Mouse (Mus musculus) lung, embryonic 14.5 days (tissue): Measurements from ENCODE around the gene Wwox. TPM values are rescaled to one million over a fixed set of nuclear protein-coding genes. Genes with fewer than 3 reads are reported as not detected.

Source experiments
- ATAC-seq: fragments of 200-750 bp; cut with Nextera tagmentation; 2 replicates; pipeline ENCODE4 v1.8.0; 2017; ENCODE audit warnings: mild to moderate bottlenecking, moderate TSS enrichment, moderate library complexity; ENCODE audit not compliant: insufficient read depth
- DNase-seq: peaks from one replicate; pipeline ENCODE4 v3.0.0-alpha.2; 2015
- H3K27ac ChIP-seq: fragments of 300-500 bp; sonication (generic); 2 replicates; pipeline ENCODE4 v1.5.1; 2014; ENCODE audit warnings: low read depth, mild to moderate bottlenecking, moderate library complexity
- H3K27me3 ChIP-seq: fragments of 300-500 bp; sonication (generic); 2 replicates; pipeline ENCODE4 v1.6.1; 2014; ENCODE audit warnings: low read length, control low read depth; ENCODE audit not compliant: insufficient read depth
- H3K36me3 ChIP-seq: fragments of 300-500 bp; sonication (generic); 2 replicates; pipeline ENCODE4 v1.6.1; 2014; ENCODE audit warnings: control low read depth; ENCODE audit not compliant: insufficient read depth
- H3K4me1 ChIP-seq: fragments of 300-500 bp; sonication (generic); 2 replicates; pipeline ENCODE4 v1.6.1; 2014; ENCODE audit warnings: antibody characterized with exemption, control low read depth; ENCODE audit not compliant: insufficient read depth
- H3K4me2 ChIP-seq: fragments of 300-500 bp; sonication (generic); 2 replicates; pipeline ENCODE4 v1.6.1; 2014; ENCODE audit warnings: mild to moderate bottlenecking
- H3K4me3 ChIP-seq: fragments of 300-500 bp; sonication (generic); 2 replicates; pipeline ENCODE4 v1.5.1; 2014; ENCODE audit warnings: low read depth, low read length
- H3K9ac ChIP-seq: fragments of 300-500 bp; sonication (generic); 2 replicates; pipeline ENCODE4 v1.6.1; 2014
- H3K9me3 ChIP-seq: fragments of 300-500 bp; sonication (generic); 2 replicates; pipeline ENCODE4 v1.6.1; 2016; ENCODE audit warnings: low read depth, low read length, control low read depth
- CTCF ChIP-seq: IDR thresholded peaks from 2 replicates; pipeline ENCODE4 v1.5.1; 2016; ENCODE audit warnings: antibody characterized with exemption, low read depth
- WGBS: fragments of 180-500 bp; shearing (Covaris S2); extraction: QIAGEN DNeasy Blood & Tissue Kit; methylation state at CpG from one replicate; pipeline ENCODE4 v1.1.7; 2014; 5-methylcytosine and 5-hydroxymethylcytosine counted together
- polyA plus RNA-seq: library from polyadenylated mRNA; unstranded; fragments of >200 nt; fragmentation: Nextera tagmentation; extraction: Ambion mirVana; gene quantifications from 2 replicates; pipeline ENCODE4 v1.2.1, GENCODE M21; 2014

Gene Wwox
- polyA plus RNA-seq, 1 experiment from 2014 or later: 16.1 TPM

DNA sequence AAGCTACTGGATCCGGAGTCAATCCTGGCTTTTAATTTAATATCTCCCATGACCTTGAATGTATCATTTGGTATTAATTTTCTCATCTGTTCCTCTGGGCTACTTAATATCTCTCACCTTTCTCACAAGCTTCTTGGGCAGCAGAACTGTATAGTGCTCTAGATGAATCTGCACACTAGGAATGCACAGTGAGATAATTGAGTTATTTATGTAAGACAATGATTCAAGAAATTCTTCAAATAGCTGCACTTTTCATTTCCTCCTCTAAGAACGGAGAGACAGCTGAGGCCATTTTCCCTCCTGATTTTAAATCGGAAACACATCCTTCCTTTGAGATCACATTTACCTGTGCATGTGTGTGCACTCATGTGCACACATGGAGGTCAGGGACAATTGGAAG, 669.9 kb downstream of the Wwox start:
- no peak for TF ChIP-seq CTCF
- Histone ChIP-seq H3K27me3 (no peaks in the 10 kb centered on the region), H3K9ac (no peak overlapping the region), H3K27ac (no peak overlapping the region), H3K4me2 (no peak overlapping the region), H3K9me3 (no peaks in the 10 kb centered on the region), H3K4me3 (no peak overlapping the region), H3K4me1 (no peaks in the 10 kb centered on the region), H3K36me3 (no peaks in the 10 kb centered on the region)
- 60% methylated on average over 3 of the region's 3 CpGs for WGBS
- no peak for DNase-seq
- no peak for ATAC-seq

DNA sequence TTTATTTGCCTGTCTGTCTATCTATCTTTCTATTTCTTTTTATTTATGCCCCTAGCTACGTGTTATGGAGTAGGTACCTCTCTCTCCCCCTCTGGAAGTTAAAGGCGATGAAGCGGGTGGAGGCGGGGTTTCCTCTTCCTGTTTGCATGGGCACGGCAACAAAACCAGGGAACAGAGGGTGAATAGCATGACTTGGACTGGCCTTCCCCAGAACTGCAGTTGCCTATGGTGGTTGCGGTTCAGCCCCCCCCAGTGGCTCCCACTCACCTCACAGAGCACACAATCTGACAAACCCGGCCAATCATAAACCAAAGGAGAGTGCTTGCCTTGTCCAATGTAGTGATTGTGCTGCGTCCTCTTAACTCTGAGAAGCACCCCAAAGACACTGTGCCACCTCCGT, 671.0 kb downstream of the Wwox start:
- DNase-seq: peak; percentile 14
- Histone ChIP-seq H3K27me3 (no peaks in the 10 kb centered on the region), H3K36me3 (no peaks in the 10 kb centered on the region), H3K4me3 (no peak overlapping the region), H3K9ac (no peak overlapping the region), H3K4me2 (no peak overlapping the region), H3K27ac (no peak overlapping the region), H3K4me1 (no peaks in the 10 kb centered on the region), H3K9me3 (no peaks in the 10 kb centered on the region)
- WGBS: 75% methylated on average over 9 of the region's 9 CpGs
- no peak for TF ChIP-seq CTCF
- no peak for ATAC-seq

DNA sequence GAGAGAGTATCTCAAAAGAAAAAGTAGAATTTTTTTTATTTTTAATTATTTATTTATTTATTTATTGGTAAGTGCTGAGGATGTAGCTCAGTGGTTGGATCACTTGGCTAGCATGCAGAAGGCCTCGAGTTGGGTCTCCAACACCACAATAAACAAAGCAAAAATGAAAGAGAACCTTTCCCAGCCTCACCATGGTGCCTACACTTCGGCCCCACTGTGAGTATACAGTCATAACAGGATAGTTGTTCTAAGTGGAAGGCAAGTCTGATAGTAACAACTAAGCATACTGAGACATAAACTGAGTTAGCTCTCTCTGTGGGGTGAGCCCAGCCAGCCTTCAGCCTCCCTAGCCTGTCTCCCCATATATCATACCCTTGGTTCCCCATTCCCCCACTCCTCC, 672.6 kb downstream of the Wwox start:
- WGBS: 69% methylated on average over 2 of the region's 2 CpGs
- no peaks in the 10 kb centered on the region for H3K27me3 ChIP-seq
- H3K4me3 ChIP-seq: no peak overlapping the region
- H3K9ac ChIP-seq: no peak overlapping the region
- H3K9me3 ChIP-seq: no peaks in the 10 kb centered on the region
- ATAC-seq: no peak
- no peaks in the 10 kb centered on the region for H3K4me1 ChIP-seq
- no peak for DNase-seq
- H3K36me3 ChIP-seq: no peaks in the 10 kb centered on the region
- no peak overlapping the region for H3K27ac ChIP-seq
- TF ChIP-seq CTCF: no peak
- H3K4me2 ChIP-seq: no peak overlapping the region

DNA sequence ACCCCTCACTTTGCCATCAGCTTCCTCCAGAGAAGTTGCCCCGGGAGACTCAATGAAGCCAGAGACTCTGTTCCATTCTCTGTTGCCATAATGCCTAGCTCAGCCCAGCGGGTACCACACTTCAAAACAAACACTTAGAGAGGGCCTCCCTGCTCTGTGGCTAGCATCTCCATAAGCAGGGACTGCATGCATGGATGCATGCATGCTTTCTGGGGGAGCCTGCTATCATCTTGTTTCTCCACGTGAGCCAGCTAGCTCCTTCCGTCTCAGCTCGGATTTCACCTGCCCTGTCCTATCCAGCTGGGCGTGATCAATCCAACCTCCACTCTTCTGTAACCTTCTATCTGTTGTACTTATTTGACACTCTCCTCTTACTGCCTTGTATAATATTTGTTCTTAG, 675.0 kb downstream of the Wwox start:
- no peaks in the 10 kb centered on the region for H3K27me3 ChIP-seq
- DNase-seq: no peak
- H3K4me2 ChIP-seq: no peak overlapping the region

DNA sequence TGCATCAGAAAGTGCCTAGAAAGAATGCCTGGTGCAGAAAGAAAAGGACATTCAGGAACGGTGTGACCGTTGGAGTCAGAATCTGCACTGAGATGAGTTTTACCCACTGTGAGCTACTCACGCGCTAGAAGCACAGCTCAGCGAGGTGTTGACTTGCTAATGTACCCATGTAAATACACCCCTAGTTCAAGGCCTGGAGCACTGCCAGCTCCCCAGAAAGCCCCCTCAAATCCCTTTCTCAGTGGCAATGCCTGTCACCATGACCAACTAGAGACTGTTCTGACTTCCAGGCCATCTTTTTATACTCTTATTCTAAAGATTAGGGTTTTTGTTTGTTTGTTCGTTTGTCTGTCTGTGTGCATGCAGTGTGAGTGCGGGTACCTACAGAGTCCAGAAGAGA, 686.6 kb downstream of the Wwox start:
- Histone ChIP-seq H3K36me3 (no peaks in the 10 kb centered on the region), H3K4me2 (no peak overlapping the region), H3K9me3 (no peaks in the 10 kb centered on the region), H3K4me3 (no peak overlapping the region), H3K27ac (no peak overlapping the region), H3K9ac (no peak overlapping the region), H3K4me1 (no peaks in the 10 kb centered on the region), H3K27me3 (no peaks in the 10 kb centered on the region)
- 75% methylated on average over 7 of the region's 7 CpGs for WGBS
- DNase-seq: no peak
- TF ChIP-seq CTCF: no peak
- ATAC-seq: no peak

More for the DNA sequence above, 675.0 kb downstream of the Wwox start:
- H3K9ac ChIP-seq: no peak overlapping the region
- no peaks in the 10 kb centered on the region for H3K36me3 ChIP-seq
- H3K4me3 ChIP-seq: no peak overlapping the region
- no peak for ATAC-seq
- TF ChIP-seq CTCF: no peak
- H3K4me1 ChIP-seq: no peaks in the 10 kb centered on the region
- H3K9me3 ChIP-seq: no peaks in the 10 kb centered on the region
- WGBS: 37% methylated on average over 6 of the region's 6 CpGs
- H3K27ac ChIP-seq: no peak overlapping the region

DNA sequence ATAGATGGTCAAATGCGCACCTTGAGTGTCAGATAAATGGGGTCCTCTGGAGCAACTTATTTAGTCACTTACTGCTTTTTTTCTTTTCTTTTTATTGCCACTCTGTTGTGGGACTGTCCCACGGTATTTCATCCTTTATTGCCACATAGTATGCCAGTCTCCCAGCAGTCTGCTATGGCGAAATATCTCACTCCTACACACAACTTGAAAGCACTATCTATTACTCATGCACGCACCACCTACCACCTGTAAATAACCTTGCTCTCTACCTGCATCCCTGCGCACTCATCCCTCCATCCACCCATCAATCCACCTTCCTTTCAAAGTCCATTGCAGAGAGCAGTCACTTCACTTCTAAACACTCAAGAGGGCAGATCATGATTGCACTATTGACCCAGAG, 687.2 kb downstream of the Wwox start:
- H3K4me3 ChIP-seq: no peak overlapping the region
- DNase-seq (no peak), ATAC-seq (no peak)
- H3K4me2 ChIP-seq: no peak overlapping the region
- H3K27ac ChIP-seq: no peak overlapping the region
- 91% methylated on average over 5 of the region's 5 CpGs for WGBS
- no peaks in the 10 kb centered on the region for H3K9me3 ChIP-seq
- TF ChIP-seq CTCF: no peak
- no peak overlapping the region for H3K9ac ChIP-seq
- no peaks in the 10 kb centered on the region for H3K4me1 ChIP-seq
- no peaks in the 10 kb centered on the region for H3K27me3 ChIP-seq
- H3K36me3 ChIP-seq: no peaks in the 10 kb centered on the region

DNA sequence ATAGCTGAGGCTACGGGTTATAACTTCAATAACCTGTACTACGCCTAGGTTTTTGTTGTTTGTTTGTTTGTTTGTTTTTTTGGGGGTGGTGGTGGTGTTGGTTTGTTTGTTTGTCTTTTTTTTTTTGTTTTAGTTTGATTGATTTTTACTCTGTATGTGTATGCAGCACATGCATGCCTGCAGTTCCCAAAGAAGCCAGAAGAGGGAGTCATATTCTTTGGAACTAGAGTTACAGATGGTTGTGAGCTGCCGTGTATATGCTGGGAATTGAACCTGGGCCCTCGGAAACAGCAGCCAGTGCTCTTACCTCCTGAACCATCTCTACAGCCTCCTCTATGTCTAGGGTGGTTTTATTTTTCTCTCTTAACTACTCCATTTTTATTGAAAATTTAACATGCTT, 689.9 kb downstream of the Wwox start:
- WGBS: 92% methylated on average over 4 of the region's 4 CpGs
- Histone ChIP-seq H3K9ac (no peak overlapping the region), H3K4me3 (no peak overlapping the region), H3K4me1 (no peaks in the 10 kb centered on the region), H3K4me2 (no peak overlapping the region), H3K27ac (no peak overlapping the region), H3K27me3 (no peaks in the 10 kb centered on the region), H3K9me3 (no peaks in the 10 kb centered on the region), H3K36me3 (no peaks in the 10 kb centered on the region)
- DNase-seq (no peak), ATAC-seq (no peak)
- peak; percentile 30 for TF ChIP-seq CTCF

DNA sequence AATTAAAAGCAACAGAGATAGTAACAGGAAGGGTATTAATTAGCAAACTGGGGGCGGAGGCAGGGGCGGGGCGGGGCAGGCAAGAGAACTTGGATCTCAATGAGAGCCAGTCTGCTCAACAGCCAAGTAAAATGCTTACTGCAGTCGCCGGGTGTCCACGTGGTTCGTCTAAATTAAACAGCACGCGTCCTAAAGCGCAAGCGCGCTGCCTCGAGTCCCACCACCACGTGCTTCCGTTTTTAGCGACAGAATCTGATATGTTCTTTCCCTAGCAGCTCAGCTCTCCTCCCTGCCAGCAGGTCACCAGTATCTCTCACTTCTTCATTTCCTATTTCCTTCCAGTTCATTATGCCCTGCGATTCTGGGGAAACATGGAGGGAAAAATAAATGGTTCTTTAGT, 693.7 kb downstream of the Wwox start:
- no peak for ATAC-seq
- WGBS: 75% methylated on average over 17 of the region's 17 CpGs
- Histone ChIP-seq H3K9me3 (peaks cover 8% of the 10 kb centered on the region; the same call in 1 of the 2 replicates), H3K4me1 (no peaks in the 10 kb centered on the region), H3K27ac (no peak overlapping the region), H3K27me3 (no peaks in the 10 kb centered on the region), H3K36me3 (no peaks in the 10 kb centered on the region), H3K9ac (no peak overlapping the region), H3K4me2 (no peak overlapping the region), H3K4me3 (no peak overlapping the region)
- TF ChIP-seq CTCF: no peak
- no peak for DNase-seq
